Mouse (Mus musculus) E14TG2a.4 (cell line): Measurements from ENCODE around the gene Tbc1d14.

Experiments used
- CTCF ChIP-seq: conservative IDR thresholded peaks from 2 replicates; pipeline ENCODE4 v1.5.1; 2014; ENCODE audit warnings: low read length
- NANOG ChIP-seq: IDR thresholded peaks from 2 replicates; pipeline ENCODE4 v1.6.1; 2014; ENCODE audit warnings: borderline replicate concordance, low read length, mixed read lengths
- POU5F1 ChIP-seq: IDR thresholded peaks from 2 replicates; pipeline ENCODE4 v1.6.1; 2014; ENCODE audit warnings: low read length, borderline replicate concordance

- TF ChIP-seq CTCF: no peak
- TF ChIP-seq POU5F1: no peak
- TF ChIP-seq NANOG: no peak
Measured at GRCm38 (mm10) chr5:36449710-36450358, 143.2 kb downstream of the Tbc1d14 start.
